8 mouse cellular contexts compared by ENCODE assay signal in genomic region chrX:105079615-105080092, GRCm38 (mm10). TPM values are rescaled to one million over a fixed set of nuclear protein-coding genes. Genes with fewer than 3 reads are reported as not detected.
DNase-seq lines count a peak whose midpoint lies in the region; ATAC-seq and TF ChIP-seq lines count a peak whose summit lies in the region.

TSS of gene Pbdc1 (plus strand) at chrX:105079756.

- peak within 1 kb of the TSS; percentile 56 for H3K9ac ChIP-seq in lung, embryonic 14.5 days

- peak within 1 kb of the TSS; percentile 54 for H3K4me3 ChIP-seq in lung, embryonic 14.5 days (ENCODE audit: low read depth, low read length)

- no peaks in the 10 kb centered on the region for H3K9me3 ChIP-seq in lung, embryonic 14.5 days (ENCODE audit: low read depth, low read length)

- H3K36me3 ChIP-seq in lung, embryonic 14.5 days (ENCODE audit: insufficient read depth) = peaks cover 25% of the 10 kb centered on the region; the same call in 1 of the 2 replicates

- 2% methylated on average over 32 of the region's 35 CpGs for WGBS in lung, embryonic 14.5 days

- peak; percentile 93 for DNase-seq in MEL-GATA-1-ER (ENCODE audit: extremely low read depth, low read depth)
- peak; percentile 89 for DNase-seq in cerebellum, adult 8-10 months
- DNase-seq in forelimb bud, embryonic 11.5 days (ENCODE audit: low read depth, low spot score) = peak; percentile 94
- peak; percentile 85 to 93 for DNase-seq in layer of hippocampus, adult 8-10 months (ENCODE audit: low spot score in 2 of 2)
- peak; percentile 95 for DNase-seq in lung, embryonic 14.5 days
- peak; percentile 92 for DNase-seq in testis, postnatal 14 days (ENCODE audit: low spot score)

- H3K4me1 ChIP-seq in lung, embryonic 14.5 days (ENCODE audit: insufficient read depth) = no peaks in the 10 kb centered on the region

- TF ChIP-seq CTCF in lung, embryonic 14.5 days (IDR thresholded peaks at IDR 0.05; ENCODE audit: low read depth) = no peak

- ATAC-seq in hematopoietic stem cell, adult 5-6 weeks (replicated peaks in 1 of 2; ENCODE audit: insufficient read depth in 1 of 2, low FRiP score in 2 of 2, low TSS enrichment in 1 of 2, low read depth in 1 of 2, poor library complexity in 2 of 2, severe bottlenecking in 2 of 2) = peak; percentile 99
- ATAC-seq in lung, embryonic 14.5 days (ENCODE audit: insufficient read depth) = peak; percentile 99
- peak; percentile 100 for ATAC-seq in neutrophil, adult 5-6 weeks (ENCODE audit: extremely low read depth, insufficient number of reproducible peaks, low FRiP score, poor library complexity, severe bottlenecking)

- H3K27ac ChIP-seq in lung, embryonic 14.5 days (ENCODE audit: low read depth) = no peak within 1 kb of the TSS

- H3K4me2 ChIP-seq in lung, embryonic 14.5 days = peak within 1 kb of the TSS; percentile 69

- H3K27me3 ChIP-seq in lung, embryonic 14.5 days (ENCODE audit: insufficient read depth, low read length) = no peaks in the 10 kb centered on the region

RNA-seq across cellular contexts. Expression of gene Pbdc1, which starts in this region (rescaled TPM):
- 52.7 and 57.4 TPM in 2 replicates for total RNA-seq in hematopoietic stem cell, adult 5-6 weeks (2017)
- 10 to 100 TPM; 18.3 to 20.6 (median 19.2) TPM for total RNA-seq in layer of hippocampus, adult 8-10 months (2022)
- 57.4 and 85.9 TPM in 2 replicates for polyA plus RNA-seq in lung, embryonic 14.5 days (2014; fragmentation: Nextera tagmentation; extraction: Ambion mirVana)
- total RNA-seq in neutrophil, adult 5-6 weeks (2017) = 18.5 and 20.4 TPM in 2 replicates
